Mouse (Mus musculus) embryonic fibroblast, embryonic 13.5 days (primary cell): ENCODE data around the gene P2ry4.

Experiments used
- CTCF ChIP-seq: IDR thresholded peaks from 2 replicates; pipeline ENCODE4 v1.5.1; 2011; ENCODE audit warnings: mild to moderate bottlenecking, control low read depth, low read length, moderate library complexity, borderline replicate concordance; ENCODE audit not compliant: insufficient read depth
- POLR2A ChIP-seq: IDR thresholded peaks from 2 replicates; pipeline ENCODE4 v1.6.1; 2011; ENCODE audit warnings: low read depth, mild to moderate bottlenecking, control low read depth, low read length, moderate library complexity

GRCm38 (mm10) chrX:100625546-100625801 lies 30.8 kb upstream of the P2ry4 start, which contains the start of gene Kif4:
- TF ChIP-seq CTCF (no peak), POLR2A (no peak)
